Mouse (Mus musculus) ZHBTc4 (cell line): ENCODE data around the gene Slc16a13.

Experiments
- DNase-seq: peaks from one replicate; pipeline ENCODE4 v3.0.0-alpha.2; 2011; ENCODE audit warnings: low read depth, low spot score

Gene Slc16a13

GRCm38 (mm10) chr11:70220731-70221602, at the start of gene Slc16a13:
Gene Slc16a13, minus strand, starts transcription at chr11:70221064.
- peak; percentile 98 for DNase-seq

DNA sequence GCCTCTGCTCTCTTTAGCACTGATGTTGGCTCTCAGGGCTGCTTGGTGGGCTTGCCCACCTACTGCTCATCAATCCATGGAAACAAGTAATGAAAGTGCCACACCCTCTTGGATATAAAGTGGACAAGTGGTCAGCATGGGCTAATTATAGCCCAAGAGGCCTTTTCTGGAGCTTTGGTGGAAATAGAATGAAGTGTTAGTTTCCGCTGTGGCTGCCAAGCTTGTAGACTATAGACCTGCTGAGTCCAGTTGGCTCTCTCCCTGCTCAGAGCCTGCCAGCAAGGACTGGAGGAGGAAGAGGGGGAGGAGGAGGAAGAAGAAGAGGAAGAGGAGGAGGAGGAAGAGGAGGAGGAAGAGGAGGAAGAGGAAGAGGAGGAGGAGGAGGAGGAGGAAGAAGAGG, 45.5 kb upstream of the Slc16a13 start:
- DNase-seq, result no peak

DNA sequence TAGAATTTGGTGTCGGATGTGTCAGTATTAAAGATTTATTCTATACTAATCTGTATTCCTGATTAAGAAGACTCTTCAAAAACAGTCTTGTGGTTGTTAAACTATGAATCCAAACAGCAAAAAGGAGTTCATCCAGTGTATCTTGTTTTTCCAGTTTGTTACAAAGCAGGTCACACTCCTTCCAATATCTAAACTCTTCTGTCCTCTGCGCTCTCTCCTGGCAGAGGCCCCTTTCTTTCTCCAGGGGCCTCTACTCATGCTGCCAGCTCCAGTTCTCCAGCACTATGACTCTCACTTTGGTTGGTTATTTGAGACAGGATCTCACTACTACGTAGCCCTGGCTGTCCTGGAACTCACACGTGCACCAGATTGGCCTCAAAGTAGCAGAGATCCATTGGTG, 45.0 kb upstream of the Slc16a13 start:
- DNase-seq, result no peak

DNA sequence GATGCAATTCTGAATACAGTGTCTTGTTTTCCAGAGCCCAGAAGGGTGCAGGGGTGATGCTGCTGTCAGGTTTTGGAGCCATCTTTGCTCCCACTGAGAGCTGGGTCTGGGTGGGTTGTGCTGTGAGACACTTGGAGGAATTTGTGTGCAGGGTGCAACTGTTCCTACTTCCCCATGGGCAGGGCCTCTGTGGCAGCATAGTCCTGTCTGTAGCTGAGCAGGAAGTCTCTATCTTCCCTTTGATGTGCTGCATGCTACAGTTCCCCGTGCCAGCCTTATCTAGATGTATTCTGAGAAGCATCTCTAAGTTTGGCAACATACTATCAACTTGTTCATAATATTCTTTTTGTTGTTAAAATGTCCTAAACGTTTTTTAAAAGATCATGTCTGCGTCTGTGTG, 44.4 kb upstream of the Slc16a13 start:
- DNase-seq, result no peak

DNA sequence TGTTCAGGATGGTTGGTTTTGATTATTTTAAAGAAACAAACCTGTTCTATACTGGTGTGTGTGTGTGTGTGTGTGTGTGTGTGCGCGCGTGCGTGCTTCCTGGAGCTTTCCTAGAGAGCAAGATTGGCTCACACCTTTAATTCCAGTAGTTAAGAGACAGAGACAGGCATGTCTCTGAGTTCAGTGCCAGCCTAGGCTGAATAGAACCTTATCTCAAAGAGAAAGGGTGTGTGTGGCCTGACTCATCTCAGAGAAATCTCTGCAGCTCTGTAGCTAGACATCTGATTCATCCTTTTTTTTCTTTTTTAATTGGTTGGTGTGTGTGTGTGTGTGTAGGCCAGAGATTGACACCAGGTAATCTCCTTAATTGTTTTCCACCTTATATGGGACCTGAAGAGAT, 38.2 kb upstream of the Slc16a13 start:
- DNase-seq, result no peak

- DNase-seq, result peak; percentile 92
These were observed 34.2 kb upstream of the Slc16a13 start, which contains the start of gene Alox12 for GRCm38 (mm10) chr11:70254931-70255531. Gene Alox12, minus strand, starts transcription at chr11:70255353.

- DNase-seq, result peak; percentile 18
These were observed 33.5 kb upstream of the Slc16a13 start for GRCm38 (mm10) chr11:70254337-70254736.

GRCm38 (mm10) chr11:70251853-70252252, 31.0 kb upstream of the Slc16a13 start:
- DNase-seq, result no peak

- DNase-seq, result no peak
These were observed 29.3 kb upstream of the Slc16a13 start for GRCm38 (mm10) chr11:70250150-70250549.

DNA sequence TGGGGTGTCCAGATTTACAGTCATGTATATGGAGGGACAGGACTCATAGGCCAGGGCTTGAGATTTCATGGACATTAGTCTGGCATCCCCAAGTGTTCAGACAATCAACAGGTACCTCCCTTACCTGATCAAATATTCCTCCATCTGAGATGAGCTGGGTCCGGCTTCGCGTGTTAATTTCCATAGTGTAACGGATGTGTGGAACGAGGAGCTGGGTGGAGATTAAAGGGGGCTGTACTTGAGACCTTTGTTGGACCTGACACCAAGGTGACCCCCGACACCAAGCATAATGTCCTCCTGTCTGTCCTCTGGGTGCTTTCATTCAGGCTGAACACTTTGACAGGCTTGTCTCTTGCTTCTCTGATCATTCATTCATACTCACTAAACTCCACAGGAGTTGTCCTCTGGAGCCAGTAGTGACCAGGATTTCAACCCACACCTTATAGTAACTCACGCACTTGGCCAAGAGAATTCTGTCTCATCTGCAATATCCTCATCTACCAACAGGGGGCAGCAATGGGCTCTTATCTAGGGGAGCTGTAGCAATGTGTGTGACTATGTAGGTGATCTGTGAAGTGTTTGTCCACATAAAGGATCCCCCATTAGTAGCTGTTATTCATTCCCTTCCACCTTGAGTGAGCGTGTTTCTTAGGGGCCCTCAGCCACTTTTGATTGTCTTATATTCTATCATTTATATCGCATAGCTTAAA, 26.4 kb upstream of the Slc16a13 start:
- DNase-seq, result peak; percentile 80

DNA sequence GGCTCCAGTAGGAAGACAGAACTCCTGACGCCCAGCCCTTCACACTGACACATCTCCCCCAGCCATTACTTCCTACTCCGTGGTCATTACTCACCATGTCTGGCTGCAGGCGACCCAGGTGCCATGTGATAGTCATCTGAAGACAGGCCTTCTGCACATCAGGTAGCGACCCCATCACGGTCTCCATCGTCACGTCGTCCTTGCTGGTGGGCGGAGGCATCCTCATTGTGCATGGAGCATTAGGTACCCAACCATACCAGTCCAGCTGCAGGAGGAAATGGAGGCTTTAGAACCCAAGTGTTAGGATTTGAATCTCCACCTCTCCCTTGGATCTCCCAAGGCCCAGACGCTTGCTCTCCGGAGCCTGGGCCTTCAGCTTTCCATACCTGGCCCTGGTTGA, 21.7 kb upstream of the Slc16a13 start:
- no peak for DNase-seq

DNA sequence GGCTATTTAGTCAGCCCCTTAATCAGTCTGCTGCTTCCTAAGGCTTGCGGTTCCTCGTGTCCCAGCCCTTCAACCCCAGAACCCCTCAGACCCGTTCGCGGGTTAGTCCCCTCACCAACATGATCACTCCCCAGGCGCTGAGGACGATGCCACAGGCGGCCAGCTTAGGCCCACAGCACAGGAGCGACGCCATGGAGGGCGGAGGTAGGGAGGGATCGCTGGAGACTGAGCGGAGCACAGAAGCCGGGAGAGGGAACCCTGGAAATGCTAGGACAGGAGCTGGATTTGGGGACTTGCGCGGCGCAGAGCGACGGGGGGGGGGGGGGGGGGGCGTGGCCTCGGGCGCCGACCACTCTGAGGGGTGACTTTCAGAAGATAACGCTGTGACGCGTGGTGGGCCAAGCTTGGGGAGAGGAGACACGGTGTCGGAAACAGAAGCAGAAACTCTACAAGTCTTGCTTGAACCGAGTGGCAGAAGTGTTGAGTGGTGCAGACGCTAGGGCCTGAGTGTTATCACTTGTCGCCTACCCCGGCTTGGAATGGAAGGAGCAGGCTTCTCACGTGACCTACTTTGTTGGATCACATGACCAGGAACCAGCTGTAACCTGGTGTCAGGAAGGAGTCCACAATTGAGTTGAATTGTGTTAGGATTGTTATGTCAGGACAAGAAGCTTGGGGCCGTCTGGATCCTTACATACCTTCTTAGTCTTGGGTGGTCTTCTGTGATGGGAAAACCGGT, 18.8 kb upstream of the Slc16a13 start, which contains the start of the genes Gm21988 and Rnasek:
Gm21988 (minus strand) TSS at position 290 of the 739 bp plus-strand sequence.
Rnasek (minus strand) TSS at position 302 of the 739 bp plus-strand sequence.
- peak; percentile 92 for DNase-seq

DNA sequence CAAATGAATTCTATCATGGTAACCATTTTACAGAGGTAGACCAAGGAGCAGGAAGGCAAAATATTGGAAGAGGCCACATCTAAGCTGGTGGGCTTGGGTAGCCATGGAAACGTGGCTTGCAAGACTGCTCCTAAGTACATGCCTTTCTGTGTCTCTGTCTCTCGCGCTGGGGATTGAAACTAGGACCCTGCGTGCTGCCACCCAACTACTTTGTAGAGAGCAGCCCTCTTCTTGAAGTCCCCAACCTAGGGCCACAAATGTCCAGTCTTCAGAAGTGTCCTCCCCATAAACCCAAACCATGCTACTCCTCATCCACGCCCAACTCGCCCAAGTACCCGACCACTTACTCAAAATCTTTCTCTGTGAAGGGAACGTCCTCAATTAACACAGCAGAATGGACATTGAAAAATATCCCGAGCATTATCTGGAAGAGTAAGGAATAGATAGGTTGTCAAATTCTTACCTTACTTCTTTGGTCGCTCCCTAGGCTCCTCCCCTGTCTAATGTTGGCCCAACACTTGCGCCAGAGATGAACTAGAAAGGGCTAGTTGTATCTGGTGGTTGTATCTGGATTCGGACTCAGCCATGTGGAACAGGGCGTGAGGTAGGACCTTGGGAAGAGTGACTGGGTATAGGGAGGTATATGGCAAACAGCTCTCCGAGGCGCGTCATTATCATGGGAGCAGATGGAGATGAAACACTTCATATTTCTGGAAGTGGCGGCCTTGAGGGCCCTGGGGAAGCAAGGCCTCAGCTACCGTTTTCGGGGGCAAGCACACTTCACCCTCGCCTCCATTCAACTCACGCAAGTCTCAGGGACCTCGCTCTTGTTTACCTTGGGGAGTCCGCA, 18.0 kb upstream of the Slc16a13 start:
- DNase-seq, result peak; percentile 33

DNA sequence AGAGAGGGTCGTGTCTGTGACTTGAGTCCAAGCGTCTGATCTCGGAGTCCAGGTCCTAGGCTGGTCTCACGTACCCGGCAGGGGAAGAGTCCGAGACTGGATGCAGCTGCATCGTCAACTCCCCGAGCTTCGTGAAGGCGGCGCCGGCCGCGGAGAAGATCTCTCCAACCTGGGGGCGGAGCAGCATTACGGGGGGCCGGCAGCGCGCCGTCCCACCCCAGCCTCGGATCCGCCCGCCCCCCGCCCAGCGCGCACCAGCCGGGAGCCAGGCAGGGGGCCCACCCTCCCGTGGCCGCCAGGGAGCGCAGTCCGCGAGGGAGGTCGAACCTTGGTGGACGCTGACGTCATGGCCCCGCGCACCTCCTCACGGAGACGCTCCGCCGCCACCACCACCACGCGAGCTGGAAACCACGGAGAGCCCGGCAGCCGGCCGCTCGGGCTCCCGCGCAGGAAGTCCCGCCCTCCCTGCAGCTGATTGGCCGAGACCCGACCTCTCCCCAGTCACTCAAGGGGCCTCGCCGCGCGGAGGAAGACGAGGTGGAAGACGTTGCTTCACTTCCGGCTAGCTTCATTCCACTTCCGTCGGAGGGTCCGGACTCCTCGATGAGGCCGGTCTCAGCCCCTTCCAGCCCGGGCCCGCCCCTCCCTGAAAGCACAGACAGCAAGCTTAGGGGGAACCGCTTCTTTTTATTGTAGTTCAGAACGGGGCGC, 16.7 kb upstream of the Slc16a13 start, which contains the start of gene 0610010K14Rik:
0610010K14Rik (minus strand) TSS at position 458 of the 711 bp plus-strand sequence.
- peak; percentile 98 for DNase-seq

- DNase-seq, result no peak
These were observed 15.9 kb upstream of the Slc16a13 start for GRCm38 (mm10) chr11:70236717-70237116.

GRCm38 (mm10) chr11:70235254-70235900, 14.5 kb upstream of the Slc16a13 start:
- DNase-seq, result no peak

GRCm38 (mm10) chr11:70234497-70234896, 13.6 kb upstream of the Slc16a13 start:
- DNase-seq, result no peak

- peak; percentile 39 for DNase-seq
These were observed 13.2 kb upstream of the Slc16a13 start for GRCm38 (mm10) chr11:70234037-70234436.

- no peak for DNase-seq
These were observed 12.2 kb upstream of the Slc16a13 start for GRCm38 (mm10) chr11:70233016-70233415.
